Mouse (Mus musculus): ENCODE measurements around the gene Gab1.

The Gab1 gene

GRCm38 (mm10) chr8:80738388-80739154 lies 141.7 kb downstream of the Gab1 start:
- DNase-seq: peak; percentile 21 to 57

DNA sequence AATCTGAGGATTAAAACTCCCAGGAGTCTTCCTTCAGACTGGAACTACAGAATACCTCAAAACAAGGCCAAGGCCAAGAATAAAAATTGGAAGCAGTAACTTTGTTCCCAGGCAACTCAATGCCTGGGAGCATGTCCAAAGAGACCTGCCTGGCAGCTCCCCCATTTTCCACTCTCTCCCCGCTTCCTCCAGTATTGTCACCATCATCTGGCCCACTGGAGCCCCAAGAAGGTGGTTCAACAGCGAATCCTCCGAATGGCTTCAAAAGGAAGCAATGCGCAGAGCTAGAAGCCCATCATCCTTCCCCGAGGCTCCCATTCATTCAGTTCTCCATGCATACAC lies 142.3 kb downstream of the Gab1 start:
- no peak for DNase-seq

DNA sequence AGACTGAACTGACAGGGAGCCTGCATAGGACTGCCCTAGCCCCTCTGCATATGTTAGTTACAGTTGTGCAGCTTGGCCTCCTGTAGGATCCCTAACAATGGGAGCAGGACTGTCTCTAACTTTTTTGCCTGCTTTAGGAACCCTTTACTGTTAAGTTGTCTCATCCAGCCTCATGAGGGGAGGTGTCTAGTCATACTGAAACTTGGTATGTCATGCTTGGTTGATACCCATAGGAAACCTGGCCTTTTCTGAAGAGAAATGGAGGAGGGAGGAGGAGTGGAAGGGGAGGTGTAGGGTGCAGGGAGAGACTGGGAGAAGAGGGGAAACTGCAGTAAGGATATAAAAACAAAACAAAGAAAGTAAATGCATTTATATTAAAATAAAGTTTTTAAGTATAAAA lies 148.0 kb downstream of the Gab1 start:
- no peak for DNase-seq

- no peak for DNase-seq
Measured at GRCm38 (mm10) chr8:80714461-80714860, 165.9 kb downstream of the Gab1 start.

Measured in kidney, postnatal 25 days (tissue).